Mouse (Mus musculus) heart, embryonic 13.5 days (tissue): ENCODE measurements around the gene Gm17087. TPM values are rescaled to one million over a fixed set of nuclear protein-coding genes. Genes with fewer than 3 reads are reported as not detected.

ENCODE experiments used
- ATAC-seq: fragments of 200-750 bp; cut with Nextera tagmentation; 2 replicates; pipeline ENCODE4 v1.8.0; 2017; ENCODE audit warnings: moderate TSS enrichment; ENCODE audit not compliant: insufficient number of reproducible peaks, low FRiP score, low TSS enrichment; ENCODE audit errors: extremely low read depth
- H3K27ac ChIP-seq: fragments of 300-500 bp; sonication (generic); replicated peaks from 2 replicates; pipeline ENCODE4 v1.5.1; 2015; ENCODE audit warnings: moderate library complexity, mild to moderate bottlenecking, inconsistent platforms
- H3K27me3 ChIP-seq: fragments of 300-500 bp; sonication (generic); replicated peaks from 2 replicates; pipeline ENCODE4 v1.6.1; 2015; ENCODE audit warnings: mild to moderate bottlenecking, inconsistent platforms
- H3K36me3 ChIP-seq: fragments of 300-500 bp; sonication (generic); 2 replicates; pipeline ENCODE4 v1.6.1; 2015; ENCODE audit warnings: mild to moderate bottlenecking, inconsistent platforms
- H3K4me1 ChIP-seq: fragments of 300-500 bp; sonication (generic); 2 replicates; pipeline ENCODE4 v1.6.1; 2015; ENCODE audit warnings: inconsistent platforms
- H3K4me2 ChIP-seq: fragments of 300-500 bp; sonication (generic); 2 replicates; pipeline ENCODE4 v1.6.1; 2015; ENCODE audit warnings: inconsistent platforms, mild to moderate bottlenecking, moderate library complexity
- H3K4me3 ChIP-seq: fragments of 300-500 bp; sonication (generic); 2 replicates; pipeline ENCODE4 v1.5.1; 2015; ENCODE audit warnings: moderate library complexity, mild to moderate bottlenecking, inconsistent platforms
- H3K9ac ChIP-seq: fragments of 300-500 bp; sonication (generic); 2 replicates; pipeline ENCODE4 v1.6.1; 2015; ENCODE audit warnings: inconsistent platforms, mild to moderate bottlenecking, moderate library complexity
- H3K9me3 ChIP-seq: fragments of 300-500 bp; sonication (generic); 2 replicates; pipeline ENCODE4 v1.6.1; 2016; ENCODE audit warnings: inconsistent platforms
- WGBS: fragments of 180-500 bp; shearing (Covaris S2); methylation state at CpG from one replicate; pipeline ENCODE4 v1.1.7; 2015; ENCODE audit warnings: mixed read lengths; 5-methylcytosine and 5-hydroxymethylcytosine counted together
- polyA plus RNA-seq: library from polyadenylated mRNA; unstranded; fragments of >200 nt; fragmentation: Nextera tagmentation; extraction: Ambion mirVana; gene quantifications from 2 replicates; pipeline ENCODE4 v1.2.1, GENCODE M21; 2015

The Gm17087 gene
- polyA plus RNA-seq, 1 experiment from 2014 or later = not detected

DNA sequence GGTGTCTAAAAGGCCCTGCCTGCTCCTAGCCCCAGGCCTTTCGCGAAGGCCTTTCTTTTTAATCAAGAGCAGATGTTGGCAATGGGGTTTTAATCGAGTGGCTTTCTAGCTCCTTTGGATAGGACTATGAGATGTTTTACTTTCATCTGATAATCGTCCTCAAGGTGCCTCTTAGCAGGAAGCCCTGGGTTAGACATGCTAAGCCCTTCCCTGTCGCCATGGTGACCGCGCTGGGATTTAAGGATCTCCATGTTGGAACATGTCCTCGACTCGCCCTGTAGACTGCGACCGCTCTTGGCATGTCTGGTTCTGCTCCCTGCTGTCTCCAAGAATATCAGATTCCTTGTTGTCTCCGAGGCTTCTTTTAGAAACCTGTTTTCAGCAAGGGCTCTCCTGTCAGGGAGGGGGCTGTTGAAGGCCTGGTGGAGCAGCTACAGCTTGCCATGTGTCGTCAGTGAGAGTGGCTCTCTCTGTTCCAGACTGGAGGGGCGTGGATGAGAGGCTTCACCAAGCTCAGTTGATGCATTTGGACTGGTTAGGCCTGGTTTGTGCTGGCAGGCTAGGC is 24.7 kb downstream of the Gm17087 start:
- no peak for ATAC-seq
- Histone ChIP-seq H3K9me3 (peaks cover 3% of the 10 kb centered on the region; the same call in 1 of the 2 replicates), H3K27me3 (no peaks in the 10 kb centered on the region), H3K9ac (no peak overlapping the region), H3K4me3 (no peak overlapping the region), H3K4me2 (no peak overlapping the region), H3K36me3 (no peaks in the 10 kb centered on the region), H3K27ac (no peak overlapping the region), H3K4me1 (no peaks in the 10 kb centered on the region)
- WGBS = 70% methylated on average over 14 of the region's 14 CpGs

- Histone ChIP-seq H3K9ac (no peak overlapping the region), H3K27me3 (no peaks in the 10 kb centered on the region), H3K27ac (no peak overlapping the region), H3K9me3 (peaks cover 6% of the 10 kb centered on the region; the same call in 1 of the 2 replicates), H3K4me2 (no peak overlapping the region), H3K36me3 (no peaks in the 10 kb centered on the region), H3K4me3 (no peak overlapping the region), H3K4me1 (no peaks in the 10 kb centered on the region)
- WGBS = 67% methylated on average over 3 of the region's 3 CpGs
- ATAC-seq = no peak
These were observed 28.6 kb downstream of the Gm17087 start for GRCm38 (mm10) chr17:8538102-8538501.

DNA sequence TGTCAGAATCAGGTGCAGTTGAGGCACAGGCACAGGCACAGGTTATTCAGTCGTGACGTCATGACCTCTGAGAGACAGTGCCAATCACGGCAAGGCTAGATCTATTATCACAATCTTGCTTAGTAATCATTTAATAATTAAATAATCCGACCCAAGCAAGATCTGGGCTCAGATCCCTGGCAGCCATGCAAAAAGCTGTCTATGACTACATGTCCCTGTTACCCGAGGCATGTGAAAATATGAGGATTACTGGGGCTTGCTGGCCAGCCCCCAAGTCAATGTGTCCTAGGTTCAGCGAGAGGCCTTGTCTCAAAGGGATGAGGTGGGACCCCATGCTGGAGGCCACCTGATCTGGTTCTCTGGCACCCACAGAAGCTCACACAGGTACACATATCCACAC is 30.2 kb downstream of the Gm17087 start:
- no peaks in the 10 kb centered on the region for H3K27me3 ChIP-seq
- H3K9ac ChIP-seq = no peak overlapping the region
- no peak for ATAC-seq
- no peaks in the 10 kb centered on the region for H3K4me1 ChIP-seq
- peaks cover 6% of the 10 kb centered on the region; the same call in 1 of the 2 replicates for H3K9me3 ChIP-seq
- WGBS = 59% methylated on average over 6 of the region's 6 CpGs
- H3K27ac ChIP-seq = no peak overlapping the region
- no peaks in the 10 kb centered on the region for H3K36me3 ChIP-seq
- no peak overlapping the region for H3K4me3 ChIP-seq
- H3K4me2 ChIP-seq = no peak overlapping the region

GRCm38 (mm10) chr17:8533828-8534227 is 32.9 kb downstream of the Gm17087 start:
- H3K36me3 ChIP-seq = no peaks in the 10 kb centered on the region
- no peak overlapping the region for H3K4me2 ChIP-seq
- no peaks in the 10 kb centered on the region for H3K4me1 ChIP-seq
- no peak overlapping the region for H3K27ac ChIP-seq
- WGBS = 39% methylated on average over 3 of the region's 3 CpGs
- no peak for ATAC-seq
- H3K27me3 ChIP-seq = peaks cover 5% of the 10 kb centered on the region
- H3K4me3 ChIP-seq = no peak overlapping the region
- no peak overlapping the region for H3K9ac ChIP-seq
- H3K9me3 ChIP-seq = 0 out of 2 replicates have a peak, but pooled peaks cover 3% of the 10 kb centered on the region

GRCm38 (mm10) chr17:8532609-8533008 is 34.1 kb downstream of the Gm17087 start:
- no peak overlapping the region for H3K9ac ChIP-seq
- no peak overlapping the region for H3K4me3 ChIP-seq
- peaks cover 17% of the 10 kb centered on the region for H3K27me3 ChIP-seq
- H3K4me1 ChIP-seq = no peaks in the 10 kb centered on the region
- no peaks in the 10 kb centered on the region for H3K36me3 ChIP-seq
- WGBS = 66% methylated on average over 4 of the region's 4 CpGs
- no peak overlapping the region for H3K4me2 ChIP-seq
- 0 out of 2 replicates have a peak, but pooled peaks cover 3% of the 10 kb centered on the region for H3K9me3 ChIP-seq
- ATAC-seq = no peak
- no peak overlapping the region for H3K27ac ChIP-seq

DNA sequence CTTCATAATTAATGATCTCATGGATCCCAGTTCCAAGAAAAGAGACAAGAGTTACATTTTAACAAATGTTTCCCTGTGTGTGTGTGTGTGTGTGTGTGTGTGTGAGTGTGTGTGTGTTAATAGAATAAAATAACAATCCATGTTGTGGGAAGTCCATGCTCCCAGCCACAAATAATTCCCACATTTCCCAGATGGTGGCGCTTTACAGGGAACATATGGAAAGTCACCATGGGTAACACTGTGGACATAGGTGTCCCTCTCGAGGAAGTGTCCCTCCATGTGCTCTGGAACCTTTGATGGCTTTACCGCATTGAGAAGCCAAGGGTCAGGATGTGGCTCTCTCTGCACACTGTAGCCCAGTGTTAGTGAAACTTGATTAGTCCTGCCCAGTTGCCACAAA is 38.1 kb downstream of the Gm17087 start:
- peaks cover 25% of the 10 kb centered on the region for H3K4me1 ChIP-seq
- no peak overlapping the region for H3K27ac ChIP-seq
- H3K36me3 ChIP-seq = no peaks in the 10 kb centered on the region
- no peaks in the 10 kb centered on the region for H3K9me3 ChIP-seq
- H3K27me3 ChIP-seq = peaks cover 49% of the 10 kb centered on the region
- no peak for ATAC-seq
- WGBS = 69% methylated on average over 3 of the region's 3 CpGs
- H3K4me2 ChIP-seq = no peak overlapping the region
- no peak overlapping the region for H3K4me3 ChIP-seq
- H3K9ac ChIP-seq = no peak overlapping the region

GRCm38 (mm10) chr17:8526815-8527261 is 39.9 kb downstream of the Gm17087 start:
- 10% methylated on average over 9 of the region's 9 CpGs for WGBS
- Histone ChIP-seq H3K27me3 (peaks cover 67% of the 10 kb centered on the region), H3K4me1 (peaks cover 26% of the 10 kb centered on the region)

DNA sequence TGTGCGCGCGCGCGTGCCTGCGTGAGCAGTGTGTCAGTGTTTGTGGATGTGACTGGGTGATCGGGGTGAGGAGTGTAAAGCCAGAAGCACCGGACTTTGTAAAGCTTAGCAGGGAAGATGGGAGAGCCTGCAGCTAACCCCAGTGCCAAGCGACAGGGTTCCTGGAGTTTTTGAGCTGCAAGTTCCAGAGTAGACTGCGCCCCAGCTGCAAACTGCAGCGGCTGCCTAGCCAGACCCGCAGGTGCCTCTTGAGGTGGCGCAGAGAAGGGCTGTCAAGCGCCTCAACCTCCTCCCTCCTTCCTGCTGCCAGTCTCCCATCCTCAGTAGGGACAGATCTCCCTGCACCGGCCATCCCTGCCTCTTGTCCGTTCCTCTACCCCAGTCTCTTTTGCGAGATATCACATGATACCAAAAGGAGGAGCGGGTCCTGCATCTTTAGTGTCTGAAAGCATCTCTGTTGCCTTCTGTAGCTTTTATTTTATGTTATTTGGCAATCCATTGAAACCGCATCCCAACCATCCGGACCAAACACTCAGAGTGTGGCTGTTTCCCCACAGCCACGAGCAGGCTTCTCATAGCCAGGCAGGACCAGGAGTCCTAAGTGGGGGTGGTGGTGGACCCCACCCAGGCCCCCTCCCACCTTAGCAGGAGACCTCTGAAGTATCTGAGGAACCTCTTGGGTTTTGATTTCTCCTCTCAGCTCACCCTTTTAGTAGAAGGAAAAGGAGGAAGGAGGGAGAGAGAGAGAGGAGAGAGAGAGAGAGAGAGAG is 40.6 kb downstream of the Gm17087 start:
- Histone ChIP-seq H3K4me1 (peaks cover 26% of the 10 kb centered on the region), H3K9me3 (no peaks in the 10 kb centered on the region), H3K36me3 (no peaks in the 10 kb centered on the region), H3K27me3 (peaks cover 69% of the 10 kb centered on the region), H3K9ac (peak overlapping the region; percentile 79), H3K4me3 (peak overlapping the region; percentile 61), H3K27ac (no peak overlapping the region), H3K4me2 (peak overlapping the region; percentile 91)
- WGBS = 5% methylated on average over 21 of the region's 21 CpGs
- ATAC-seq = no peak

More at GRCm38 (mm10) chr17:8526815-8527261, 39.9 kb downstream of the Gm17087 start:
- no peak for ATAC-seq
- H3K4me2 ChIP-seq = peak overlapping the region; percentile 91
- H3K27ac ChIP-seq = no peak overlapping the region
- H3K4me3 ChIP-seq = peak overlapping the region; percentile 61
- no peaks in the 10 kb centered on the region for H3K36me3 ChIP-seq
- H3K9ac ChIP-seq = no peak overlapping the region
- no peaks in the 10 kb centered on the region for H3K9me3 ChIP-seq

GRCm38 (mm10) chr17:8525225-8525721 is 41.5 kb downstream of the Gm17087 start, which contains the start of gene Pde10a:
Gene Pde10a (plus strand): TSS chr17:8525372.
- Histone ChIP-seq H3K36me3 (no peaks in the 10 kb centered on the region), H3K9ac (peak within 1 kb of the TSS; percentile 79), H3K4me2 (peak within 1 kb of the TSS; percentile 91), H3K9me3 (no peaks in the 10 kb centered on the region), H3K27ac (peak within 1 kb of the TSS; percentile 10), H3K4me1 (peaks cover 26% of the 10 kb centered on the region), H3K4me3 (peak within 1 kb of the TSS; percentile 61), H3K27me3 (peaks cover 78% of the 10 kb centered on the region)
- no peak for ATAC-seq
- 6% methylated on average over 19 of the region's 22 CpGs for WGBS

DNA sequence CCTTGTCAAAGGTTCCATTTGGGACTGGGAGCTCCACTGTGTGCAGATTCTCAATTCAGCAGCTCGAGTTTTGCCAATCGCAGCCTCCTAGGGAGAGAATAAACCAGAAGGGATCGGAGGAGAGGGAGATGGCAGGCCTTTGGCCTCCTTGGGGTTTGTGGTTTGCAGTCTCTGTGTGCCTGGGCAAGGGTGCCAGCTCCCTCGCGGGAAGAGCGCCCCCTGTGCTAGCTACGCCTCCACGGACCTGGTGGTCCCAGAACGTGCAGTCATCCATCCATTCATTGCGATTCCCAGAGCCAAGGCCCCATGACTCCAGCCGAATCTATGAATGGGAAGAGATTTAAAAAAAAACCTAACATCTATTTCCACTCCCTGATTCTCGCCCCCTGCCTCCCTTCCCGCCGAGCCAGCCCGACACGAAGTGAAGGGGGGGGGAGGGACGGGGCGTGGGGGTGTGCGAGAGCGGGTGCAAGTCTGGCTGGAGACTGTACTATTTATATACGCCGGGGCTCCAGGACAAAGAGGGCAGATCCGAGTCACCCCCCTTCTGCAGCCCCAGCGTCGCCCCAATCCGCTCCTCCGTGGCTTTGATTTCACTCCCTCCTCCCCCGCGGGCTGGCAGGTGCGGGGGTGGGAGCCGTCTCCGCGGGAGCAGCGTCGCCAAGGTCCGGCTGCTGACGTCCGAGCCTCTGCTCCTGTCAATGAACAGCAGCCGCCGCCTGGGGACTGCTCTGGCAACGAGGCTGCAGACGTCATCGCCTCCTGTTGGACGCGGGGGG is 42.2 kb downstream of the Gm17087 start:
- Histone ChIP-seq H3K4me2 (peak overlapping the region; percentile 91), H3K4me3 (peak overlapping the region; percentile 61), H3K4me1 (peaks cover 26% of the 10 kb centered on the region), H3K27me3 (peaks cover 78% of the 10 kb centered on the region), H3K9ac (peak overlapping the region; percentile 79), H3K27ac (peak overlapping the region; percentile 10), H3K36me3 (no peaks in the 10 kb centered on the region), H3K9me3 (no peaks in the 10 kb centered on the region)
- WGBS = 1% methylated on average over 27 of the region's 45 CpGs
- peak; percentile 38; the same call in 1 of the 2 replicates for ATAC-seq

GRCm38 (mm10) chr17:8523986-8524385 is 42.8 kb downstream of the Gm17087 start:
- no peak for ATAC-seq
- Histone ChIP-seq H3K4me3 (peak overlapping the region; percentile 61), H3K27me3 (peaks cover 78% of the 10 kb centered on the region)

More at GRCm38 (mm10) chr17:8523986-8524385, 42.8 kb downstream of the Gm17087 start:
- no peaks in the 10 kb centered on the region for H3K36me3 ChIP-seq
- H3K4me1 ChIP-seq = peaks cover 26% of the 10 kb centered on the region
- 10% methylated on average over 3 of the region's 3 CpGs for WGBS
- peak overlapping the region; percentile 91 for H3K4me2 ChIP-seq
- peak overlapping the region; percentile 79 for H3K9ac ChIP-seq
- no peaks in the 10 kb centered on the region for H3K9me3 ChIP-seq
- H3K27ac ChIP-seq = no peak overlapping the region
